Mouse (Mus musculus): ENCODE results near the gene Kif6. TPM values are rescaled to one million over a fixed set of nuclear protein-coding genes. Genes with fewer than 3 reads are reported as not detected.

The Kif6 gene
- polyA plus RNA-seq, 1 experiment from 2014 or later: 3.3 TPM

DNA sequence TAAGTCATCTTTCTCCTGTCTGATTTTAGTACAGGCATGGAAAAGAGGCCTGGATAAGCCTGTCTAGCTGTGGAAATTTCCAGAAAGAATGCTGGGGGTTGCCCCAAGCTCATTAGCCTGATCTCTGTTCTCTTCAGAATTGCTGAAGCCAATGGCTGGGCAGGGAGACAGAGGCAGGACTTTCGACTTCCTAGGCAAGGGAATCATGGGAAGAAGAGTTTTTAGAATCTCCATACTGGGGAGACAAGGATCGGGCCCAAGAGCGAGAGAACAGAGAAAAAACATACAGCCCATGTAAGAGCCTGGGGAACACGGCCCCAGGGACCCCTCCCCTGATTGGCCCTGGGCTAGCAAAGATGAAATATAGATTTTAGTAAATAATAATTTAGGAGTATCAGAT is 164.1 kb downstream of the Kif6 start:
- no peak for ATAC-seq (ENCODE audit: low read depth)

DNA sequence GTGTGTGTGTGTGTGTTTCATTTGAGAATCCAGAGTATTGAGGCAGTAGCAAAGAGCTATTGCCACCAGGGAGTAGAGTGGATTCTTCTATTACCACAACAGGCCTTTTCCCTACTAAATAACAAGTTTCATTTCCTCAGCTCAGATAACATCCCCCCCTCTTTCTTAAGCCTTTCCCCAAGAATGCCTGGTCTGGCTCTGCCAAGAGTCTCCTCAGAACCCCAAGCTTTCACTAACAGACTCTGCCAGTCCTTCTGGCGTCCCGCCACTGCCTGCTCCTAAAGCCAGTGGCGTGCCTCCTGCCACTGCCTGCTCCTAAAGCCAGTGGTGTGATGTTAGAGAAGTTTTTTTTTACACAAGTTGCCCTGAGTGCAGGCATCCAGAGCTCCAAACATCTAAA is 164.6 kb downstream of the Kif6 start:
- H3K4me1 ChIP-seq (replicated peaks): no peaks in the 10 kb centered on the region
- no peak overlapping the region for H3K4me3 ChIP-seq
- H3K4me2 ChIP-seq: no peak overlapping the region
- no peak overlapping the region for H3K27ac ChIP-seq (replicated peaks)
- ATAC-seq (ENCODE audit: low read depth): no peak
- H3K27me3 ChIP-seq: peaks cover 7% of the 10 kb centered on the region
- no peaks in the 10 kb centered on the region for H3K9me3 ChIP-seq
- WGBS: 75% methylated on average over 3 of the region's 3 CpGs
- no peak overlapping the region for H3K9ac ChIP-seq
- no peaks in the 10 kb centered on the region for H3K36me3 ChIP-seq

More for the DNA sequence above, 164.1 kb downstream of the Kif6 start:
- WGBS: 87% methylated on average over 4 of the region's 4 CpGs
- Histone ChIP-seq H3K4me1 (replicated peaks) (no peaks in the 10 kb centered on the region), H3K36me3 (no peaks in the 10 kb centered on the region), H3K9ac (no peak overlapping the region), H3K9me3 (no peaks in the 10 kb centered on the region), H3K27ac (replicated peaks) (no peak overlapping the region), H3K27me3 (peaks cover 12% of the 10 kb centered on the region), H3K4me2 (no peak overlapping the region), H3K4me3 (no peak overlapping the region)

DNA sequence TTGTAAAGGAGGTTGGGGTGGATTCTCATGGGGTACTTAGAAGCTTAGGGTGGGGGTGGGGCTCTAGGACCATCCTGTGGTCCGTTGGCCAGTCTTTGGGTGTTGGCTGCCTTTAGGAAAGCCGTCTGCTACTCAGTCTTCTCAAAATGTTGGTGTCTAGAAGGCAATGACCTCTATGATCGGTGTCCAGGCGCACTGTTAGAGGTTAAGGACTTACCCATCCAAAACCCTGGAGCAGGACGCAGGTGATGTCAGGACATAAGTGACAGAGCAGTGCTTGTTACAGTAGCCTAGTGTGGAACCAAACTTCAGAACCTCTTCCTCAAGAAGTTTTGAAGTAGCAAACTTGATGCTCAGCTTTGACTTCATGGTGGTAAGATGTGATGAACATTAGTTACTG is 170.9 kb downstream of the Kif6 start:
- Histone ChIP-seq H3K9me3 (no peaks in the 10 kb centered on the region), H3K4me1 (replicated peaks) (peaks cover 6% of the 10 kb centered on the region; the same call in 1 of the 2 replicates), H3K27me3 (no peaks in the 10 kb centered on the region), H3K27ac (replicated peaks) (no peak overlapping the region), H3K36me3 (no peaks in the 10 kb centered on the region), H3K4me2 (no peak overlapping the region), H3K4me3 (no peak overlapping the region), H3K9ac (no peak overlapping the region)
- WGBS: 86% methylated on average over 5 of the region's 5 CpGs
- ATAC-seq (ENCODE audit: low read depth): no peak

DNA sequence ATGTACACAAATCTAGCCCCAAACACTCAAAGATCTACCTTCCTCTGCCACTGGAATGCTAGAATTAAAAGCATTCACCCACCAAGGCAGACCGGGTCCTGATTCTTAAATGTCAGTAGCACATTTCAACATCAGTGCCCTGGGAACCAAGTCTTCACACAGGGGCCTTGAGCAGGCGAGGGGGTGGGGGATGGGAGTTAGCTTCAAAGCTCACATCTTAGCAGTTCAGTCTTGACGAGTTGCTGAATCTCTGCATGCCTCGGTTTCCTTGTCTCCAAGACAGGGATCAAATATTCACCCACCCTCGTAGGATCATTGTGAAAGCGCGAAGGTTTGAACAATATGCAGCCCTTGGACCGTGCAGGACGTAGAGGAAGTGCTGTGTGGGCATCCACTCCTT is 172.4 kb downstream of the Kif6 start:
- H3K9me3 ChIP-seq: no peaks in the 10 kb centered on the region
- H3K4me1 ChIP-seq (replicated peaks): peaks cover 6% of the 10 kb centered on the region; the same call in 1 of the 2 replicates
- H3K27me3 ChIP-seq: no peaks in the 10 kb centered on the region
- WGBS: 77% methylated on average over 9 of the region's 9 CpGs
- no peak overlapping the region for H3K27ac ChIP-seq (replicated peaks)
- H3K9ac ChIP-seq: no peak overlapping the region
- no peak for ATAC-seq (ENCODE audit: low read depth)
- no peak overlapping the region for H3K4me2 ChIP-seq
- no peak overlapping the region for H3K4me3 ChIP-seq
- H3K36me3 ChIP-seq: no peaks in the 10 kb centered on the region

DNA sequence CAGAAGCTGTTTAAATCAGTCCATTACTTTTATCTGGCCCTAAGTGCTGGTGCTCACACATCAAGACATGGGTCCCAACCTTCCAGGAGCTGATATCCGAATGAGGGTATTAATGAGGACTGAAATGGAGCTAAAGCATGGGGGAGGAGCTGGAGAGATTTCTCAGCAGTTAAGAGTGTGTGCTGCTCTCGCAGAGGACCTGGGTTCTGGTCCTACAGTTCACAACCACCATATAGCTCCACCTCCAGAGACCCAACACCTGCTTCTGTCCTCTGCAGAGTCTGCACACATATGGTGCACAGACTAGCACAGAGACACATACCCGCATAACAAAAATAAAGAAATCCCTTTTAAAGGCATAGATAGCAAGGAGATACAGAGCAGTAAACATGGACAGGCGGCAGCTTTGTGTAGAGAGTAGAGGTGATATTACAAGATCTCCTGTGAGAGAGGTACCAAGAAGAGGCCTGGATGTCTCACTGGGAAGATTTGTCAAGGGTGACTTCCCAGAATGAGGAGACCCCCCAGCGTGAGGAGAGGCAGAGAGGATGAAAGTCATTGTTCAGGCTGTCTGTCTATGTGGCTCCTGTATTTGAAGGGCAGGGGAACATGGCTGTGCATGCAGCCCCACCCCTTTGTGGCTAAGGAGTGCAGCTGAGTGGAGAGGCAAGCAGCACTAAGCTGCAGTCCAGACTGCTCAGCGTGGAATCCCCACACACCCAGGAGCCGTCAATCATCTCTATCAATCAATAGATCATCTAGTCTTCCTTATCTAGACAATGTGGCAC is 173.4 kb downstream of the Kif6 start:
- Histone ChIP-seq H3K27me3 (no peaks in the 10 kb centered on the region), H3K4me1 (replicated peaks) (peaks cover 6% of the 10 kb centered on the region; the same call in 1 of the 2 replicates), H3K4me2 (no peak overlapping the region), H3K4me3 (no peak overlapping the region), H3K36me3 (no peaks in the 10 kb centered on the region), H3K9me3 (0 out of 2 replicates have a peak, but pooled peaks cover 3% of the 10 kb centered on the region), H3K27ac (replicated peaks) (no peak overlapping the region), H3K9ac (no peak overlapping the region)
- 74% methylated on average over 7 of the region's 7 CpGs for WGBS
- no peak for ATAC-seq (ENCODE audit: low read depth)

DNA sequence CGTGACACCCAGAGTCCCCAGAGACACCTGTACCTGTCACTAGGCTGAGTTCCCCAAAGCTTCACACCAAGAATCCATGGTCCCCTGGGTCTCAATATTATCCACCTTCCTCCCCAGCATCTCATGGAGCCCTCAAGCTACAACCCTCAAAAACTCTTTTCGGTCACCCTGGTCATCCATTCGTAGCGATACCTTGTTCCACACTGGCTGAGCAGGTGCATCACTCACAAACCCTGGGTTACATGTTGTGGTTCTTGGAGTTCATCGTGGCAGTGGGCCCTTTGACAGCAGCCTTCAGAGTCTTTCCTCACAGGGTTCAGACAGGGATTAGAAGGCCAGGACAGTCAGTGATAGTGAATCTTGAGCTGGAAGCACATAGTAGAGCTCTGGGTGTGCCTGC is 176.6 kb downstream of the Kif6 start:
- H3K4me2 ChIP-seq: no peak overlapping the region
- H3K9me3 ChIP-seq: 0 out of 2 replicates have a peak, but pooled peaks cover 3% of the 10 kb centered on the region
- H3K9ac ChIP-seq: no peak overlapping the region
- no peak for ATAC-seq (ENCODE audit: low read depth)
- peaks cover 6% of the 10 kb centered on the region; the same call in 1 of the 2 replicates for H3K4me1 ChIP-seq (replicated peaks)
- H3K27ac ChIP-seq (replicated peaks): no peak overlapping the region
- H3K27me3 ChIP-seq: no peaks in the 10 kb centered on the region
- H3K4me3 ChIP-seq: no peak overlapping the region
- no peaks in the 10 kb centered on the region for H3K36me3 ChIP-seq
- WGBS: 98% methylated on average over 5 of the region's 5 CpGs

DNA sequence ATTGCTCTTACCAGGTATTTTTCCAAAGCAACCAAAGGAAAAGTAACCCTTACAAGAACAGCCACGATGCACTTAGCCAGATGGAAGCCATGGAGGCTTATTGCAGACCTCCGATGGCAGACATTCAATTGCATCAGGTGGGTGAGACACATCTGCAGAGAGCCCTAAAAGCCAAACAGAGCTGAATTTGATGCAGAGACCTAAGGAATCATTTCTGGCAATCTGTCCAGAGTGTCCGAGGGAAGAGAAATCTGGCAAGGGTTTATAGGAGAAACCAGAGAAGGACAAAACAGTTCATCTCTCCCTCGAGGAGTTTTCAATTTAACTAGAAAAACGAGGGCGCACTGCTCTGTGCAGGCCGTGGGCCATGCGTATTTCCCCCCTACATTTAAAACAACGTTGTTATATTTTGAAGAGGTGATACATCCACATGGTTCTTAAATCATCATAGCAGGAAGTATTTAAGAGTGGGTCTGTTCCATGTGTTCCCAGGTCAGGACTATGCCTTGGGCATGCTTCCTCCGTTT is 177.3 kb downstream of the Kif6 start:
- no peak for ATAC-seq (ENCODE audit: low read depth)
- no peak overlapping the region for H3K4me3 ChIP-seq
- no peaks in the 10 kb centered on the region for H3K27me3 ChIP-seq
- WGBS: 86% methylated on average over 10 of the region's 10 CpGs
- 0 out of 2 replicates have a peak, but pooled peaks cover 3% of the 10 kb centered on the region for H3K9me3 ChIP-seq
- no peak overlapping the region for H3K4me2 ChIP-seq
- no peak overlapping the region for H3K27ac ChIP-seq (replicated peaks)
- H3K4me1 ChIP-seq (replicated peaks): peaks cover 6% of the 10 kb centered on the region; the same call in 1 of the 2 replicates
- no peak overlapping the region for H3K9ac ChIP-seq
- H3K36me3 ChIP-seq: no peaks in the 10 kb centered on the region

DNA sequence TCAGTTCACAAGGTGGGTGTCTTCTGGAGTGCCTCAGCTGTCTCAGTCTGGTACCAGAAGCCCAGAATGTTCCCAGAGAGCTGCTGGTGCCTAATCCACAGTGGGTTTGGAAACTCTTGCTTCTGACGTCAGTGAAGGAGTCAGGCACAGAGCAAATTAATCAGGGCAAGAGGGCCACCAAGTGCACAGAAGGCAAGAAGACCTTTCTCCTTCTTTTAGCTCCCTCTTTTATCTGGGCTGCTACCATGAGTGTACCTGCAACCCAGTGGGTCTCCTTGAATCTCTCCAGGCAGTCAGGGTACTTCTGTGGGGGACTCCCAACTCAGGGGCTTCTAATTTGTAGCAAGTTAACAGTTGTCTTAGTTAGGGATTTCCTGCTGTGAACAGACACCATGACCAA is 178.0 kb downstream of the Kif6 start:
- Histone ChIP-seq H3K4me2 (no peak overlapping the region), H3K9ac (no peak overlapping the region), H3K36me3 (no peaks in the 10 kb centered on the region), H3K27ac (replicated peaks) (no peak overlapping the region), H3K4me3 (no peak overlapping the region), H3K4me1 (replicated peaks) (peaks cover 6% of the 10 kb centered on the region; the same call in 1 of the 2 replicates), H3K27me3 (no peaks in the 10 kb centered on the region), H3K9me3 (0 out of 2 replicates have a peak, but pooled peaks cover 3% of the 10 kb centered on the region)
- ATAC-seq (ENCODE audit: low read depth): no peak
- WGBS: 90% methylated on average over 1 of the region's 1 CpGs

DNA sequence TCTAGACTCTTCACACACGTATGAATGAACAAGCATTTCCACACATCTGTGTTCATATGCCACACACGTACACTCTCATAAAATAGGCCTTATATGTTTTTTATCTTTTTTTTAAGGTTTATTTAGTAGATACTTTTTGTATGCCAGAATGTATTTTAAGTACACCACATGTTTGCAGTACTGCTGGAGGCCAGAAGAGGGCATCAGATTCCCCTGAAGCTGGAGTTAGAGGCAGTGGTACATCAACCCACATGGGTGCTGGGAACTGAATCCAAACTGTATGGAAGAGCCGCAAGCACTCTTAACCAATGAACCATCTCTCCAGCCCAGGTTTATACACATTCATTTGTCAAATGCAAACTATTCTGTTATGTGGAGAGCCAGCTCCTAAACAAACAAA is 179.0 kb downstream of the Kif6 start:
- H3K27ac ChIP-seq (replicated peaks): no peak overlapping the region
- H3K4me1 ChIP-seq (replicated peaks): peaks cover 6% of the 10 kb centered on the region; the same call in 1 of the 2 replicates
- 0 out of 2 replicates have a peak, but pooled peaks cover 3% of the 10 kb centered on the region for H3K9me3 ChIP-seq
- 95% methylated on average over 3 of the region's 3 CpGs for WGBS
- H3K4me2 ChIP-seq: no peak overlapping the region
- no peaks in the 10 kb centered on the region for H3K27me3 ChIP-seq
- no peak overlapping the region for H3K9ac ChIP-seq
- H3K36me3 ChIP-seq: no peaks in the 10 kb centered on the region
- no peak overlapping the region for H3K4me3 ChIP-seq
- no peak for ATAC-seq (ENCODE audit: low read depth)

DNA sequence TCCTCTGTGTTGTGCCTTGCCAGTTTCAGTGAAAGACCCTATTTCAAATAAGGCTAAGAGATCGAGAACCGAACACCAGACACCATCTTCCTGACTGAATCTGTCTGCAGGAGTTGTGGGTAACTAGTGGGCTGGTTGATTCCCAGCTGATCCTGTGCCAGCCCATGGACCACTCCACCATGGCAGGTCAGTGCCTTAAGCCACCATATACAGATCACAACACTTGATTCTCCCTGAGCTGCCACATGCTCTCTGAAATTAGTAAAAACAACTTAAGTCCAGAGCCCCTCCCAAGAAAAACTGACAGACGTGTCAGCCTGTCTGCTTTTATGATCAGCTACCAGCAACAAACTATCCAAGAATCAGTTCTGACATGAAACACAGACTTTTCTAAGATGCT is 180.3 kb downstream of the Kif6 start:
- Histone ChIP-seq H3K4me1 (replicated peaks) (no peaks in the 10 kb centered on the region), H3K4me2 (no peak overlapping the region), H3K27me3 (no peaks in the 10 kb centered on the region), H3K9ac (no peak overlapping the region), H3K4me3 (no peak overlapping the region), H3K27ac (replicated peaks) (no peak overlapping the region), H3K9me3 (0 out of 2 replicates have a peak, but pooled peaks cover 3% of the 10 kb centered on the region), H3K36me3 (no peaks in the 10 kb centered on the region)
- 95% methylated on average over 3 of the region's 3 CpGs for WGBS
- no peak for ATAC-seq (ENCODE audit: low read depth)

DNA sequence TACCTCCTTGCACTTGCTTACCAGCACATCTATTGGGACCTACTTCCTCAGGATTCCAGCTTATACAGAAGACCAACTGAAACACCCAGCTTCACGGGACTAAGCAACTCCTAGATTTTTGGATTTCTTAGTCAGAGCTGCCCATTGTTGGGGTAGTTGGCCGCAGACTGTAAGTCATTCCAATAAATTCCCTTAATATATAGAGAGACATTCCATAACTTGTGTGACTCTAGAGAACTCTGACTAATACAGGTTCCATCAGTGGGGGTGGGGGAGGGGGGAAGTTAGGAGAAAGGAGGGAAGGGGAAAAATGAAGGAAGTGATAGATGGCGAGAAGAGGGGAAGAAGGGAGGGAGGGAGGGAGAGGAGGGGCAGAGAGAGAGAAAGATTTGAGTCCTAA is 181.2 kb downstream of the Kif6 start:
- no peaks in the 10 kb centered on the region for H3K4me1 ChIP-seq (replicated peaks)
- H3K9ac ChIP-seq: no peak overlapping the region
- H3K27ac ChIP-seq (replicated peaks): no peak overlapping the region
- WGBS: 87% methylated on average over 3 of the region's 3 CpGs
- H3K36me3 ChIP-seq: no peaks in the 10 kb centered on the region
- H3K9me3 ChIP-seq: 0 out of 2 replicates have a peak, but pooled peaks cover 3% of the 10 kb centered on the region
- no peak overlapping the region for H3K4me2 ChIP-seq
- no peaks in the 10 kb centered on the region for H3K27me3 ChIP-seq
- no peak overlapping the region for H3K4me3 ChIP-seq
- ATAC-seq (ENCODE audit: low read depth): no peak

DNA sequence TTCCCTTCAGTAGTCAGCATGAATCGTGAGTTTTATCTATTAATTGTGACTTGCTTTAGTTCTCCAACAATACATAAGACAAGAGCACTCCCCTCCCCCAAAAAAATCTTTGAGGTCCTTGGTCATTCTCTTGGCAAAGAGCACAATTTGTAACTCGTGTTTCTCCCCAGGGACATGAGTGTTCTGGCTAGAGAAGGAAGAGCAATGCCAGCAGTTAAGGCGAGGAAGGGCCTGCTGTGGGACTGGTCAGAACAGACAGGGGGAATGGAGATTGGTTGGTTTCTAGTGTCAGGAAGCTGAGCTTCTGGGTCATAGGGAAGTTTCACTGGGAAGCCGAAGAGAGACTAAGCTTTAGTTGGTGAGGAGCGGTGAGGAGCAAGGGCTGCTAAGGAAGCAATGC is 184.2 kb downstream of the Kif6 start:
- no peak overlapping the region for H3K9ac ChIP-seq
- H3K4me1 ChIP-seq (replicated peaks): no peaks in the 10 kb centered on the region
- no peak overlapping the region for H3K4me2 ChIP-seq
- no peak for ATAC-seq (ENCODE audit: low read depth)
- 0 out of 2 replicates have a peak, but pooled peaks cover 4% of the 10 kb centered on the region for H3K9me3 ChIP-seq
- H3K27me3 ChIP-seq: no peaks in the 10 kb centered on the region
- no peak overlapping the region for H3K27ac ChIP-seq (replicated peaks)
- H3K36me3 ChIP-seq: no peaks in the 10 kb centered on the region
- H3K4me3 ChIP-seq: no peak overlapping the region
- 76% methylated on average over 5 of the region's 5 CpGs for WGBS
